Mouse (Mus musculus): Measurements from ENCODE around the gene Armc12. TPM values are rescaled to one million over a fixed set of nuclear protein-coding genes. Genes with fewer than 3 reads are reported as not detected.

Armc12 gene
- polyA plus RNA-seq, 1 experiment from 2014 or later = not detected

DNA sequence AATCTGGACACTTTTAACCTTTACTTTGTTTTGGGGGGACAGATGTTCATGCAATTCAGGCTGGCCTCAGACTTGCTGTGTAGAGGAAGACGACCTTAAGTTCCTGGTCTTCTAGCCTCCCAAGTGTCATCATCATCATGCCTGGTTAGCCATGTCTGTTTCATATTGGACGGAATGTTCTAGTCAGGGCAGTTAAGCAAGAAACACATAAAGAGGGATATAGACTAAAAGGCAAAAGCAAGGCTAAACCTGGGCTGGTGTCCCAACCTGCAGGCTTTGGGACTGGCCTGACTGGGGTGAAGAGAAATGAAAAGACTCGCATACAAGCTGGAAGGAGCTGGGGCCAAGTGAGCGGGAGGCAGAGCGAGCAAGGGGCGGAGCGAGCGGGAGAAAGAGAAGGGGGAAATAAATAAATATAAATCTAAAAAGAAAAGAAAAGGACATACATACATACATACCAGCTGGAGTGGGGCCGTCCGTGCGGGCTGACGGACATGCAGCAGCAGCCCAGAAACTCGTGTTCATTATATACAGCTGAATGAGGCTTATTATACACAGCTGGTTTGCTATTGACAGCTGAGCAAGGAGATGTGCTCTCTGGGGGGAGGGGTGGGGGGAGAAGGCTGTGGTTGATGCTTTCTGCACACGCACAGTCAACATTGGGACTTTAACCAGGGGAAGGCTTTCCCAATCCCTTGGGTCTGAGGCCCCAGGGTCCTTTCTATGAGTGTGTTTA is 39.4 kb upstream of the Armc12 start:
- no peaks in the 10 kb centered on the region for H3K9me3 ChIP-seq (ENCODE audit: control insufficient read depth, low read length)
- no peak overlapping the region for H3K4me3 ChIP-seq (ENCODE audit: control insufficient read depth in 1 of 2, insufficient read depth in 1 of 2, low read depth in 1 of 2, low read length in 2 of 2)
- 83% methylated on average over 14 of the region's 14 CpGs for WGBS
- no peak overlapping the region for H3K27ac ChIP-seq (replicated peaks in 1 of 2; ENCODE audit: control insufficient read depth in 1 of 2, insufficient read depth in 1 of 2, low read depth in 2 of 2, low read length in 2 of 2)
- H3K4me1 ChIP-seq (ENCODE audit: control insufficient read depth in 2 of 2, insufficient read depth in 2 of 2, low read length in 2 of 2) = peaks cover 0 to 3% of the 10 kb centered on the region in 2 experiments; a peak in 2 of 4 replicates
- no peak for ATAC-seq (ENCODE audit: insufficient number of reproducible peaks, insufficient read depth, low FRiP score, low read depth)
- H3K4me2 ChIP-seq (ENCODE audit: low read length) = no peak overlapping the region
- no peak overlapping the region for H3K9ac ChIP-seq (ENCODE audit: low read length)
- no peaks in the 10 kb centered on the region for H3K36me3 ChIP-seq (ENCODE audit: control insufficient read depth, insufficient read depth, low read length)
- no peaks in the 10 kb centered on the region for H3K27me3 ChIP-seq (ENCODE audit: control insufficient read depth, insufficient read depth, low read length)

DNA sequence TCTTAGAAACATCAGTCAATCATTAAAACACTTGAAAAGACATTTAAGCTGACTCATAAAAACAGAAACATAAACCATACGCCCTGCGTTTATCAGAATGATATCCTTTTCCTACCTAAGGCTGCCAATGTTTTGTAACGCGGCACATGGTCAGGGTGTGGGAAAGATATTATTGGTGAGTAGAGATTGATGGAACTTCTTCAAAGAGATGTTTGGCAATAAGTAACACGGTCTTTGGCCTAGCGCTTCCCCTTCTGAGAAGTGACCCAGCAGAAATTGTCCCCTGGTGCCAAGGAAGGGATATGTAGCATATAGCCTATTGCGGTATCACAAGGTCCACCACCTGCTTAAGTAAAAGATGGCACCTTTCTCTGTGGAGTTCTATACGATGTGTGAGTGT is 34.8 kb upstream of the Armc12 start:
- 83% methylated on average over 8 of the region's 8 CpGs for WGBS
- no peak for ATAC-seq (ENCODE audit: insufficient number of reproducible peaks, insufficient read depth, low FRiP score, low read depth)

DNA sequence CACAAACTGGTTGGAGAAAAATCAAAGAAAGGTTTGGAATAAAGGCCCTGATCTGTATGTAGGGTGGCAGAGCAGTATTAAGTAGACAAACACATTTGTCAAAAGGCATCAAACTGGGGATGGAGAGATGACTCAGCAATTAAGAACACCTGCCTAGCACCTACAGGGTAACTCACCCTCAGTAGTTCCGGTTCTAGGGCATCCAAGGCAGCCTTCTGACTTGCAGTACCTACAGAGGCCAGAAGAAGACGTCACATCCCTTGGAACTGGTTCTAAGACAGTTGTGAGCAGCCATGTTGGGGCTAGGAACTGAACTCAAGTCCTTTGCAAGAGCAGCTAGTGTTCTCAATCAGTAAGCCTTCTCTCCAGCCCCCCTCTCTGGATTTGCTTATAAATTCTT is 31.4 kb upstream of the Armc12 start:
- no peak overlapping the region for H3K9ac ChIP-seq (ENCODE audit: low read length)
- no peaks in the 10 kb centered on the region for H3K36me3 ChIP-seq (ENCODE audit: control insufficient read depth, insufficient read depth, low read length)
- H3K4me1 ChIP-seq (ENCODE audit: control insufficient read depth in 2 of 2, insufficient read depth in 2 of 2, low read length in 2 of 2) = no peaks in the 10 kb centered on the region
- WGBS = 72% methylated on average over 2 of the region's 2 CpGs
- no peaks in the 10 kb centered on the region for H3K9me3 ChIP-seq (ENCODE audit: control insufficient read depth, low read length)
- no peak overlapping the region for H3K4me2 ChIP-seq (ENCODE audit: low read length)
- no peak overlapping the region for H3K27ac ChIP-seq (replicated peaks in 1 of 2; ENCODE audit: control insufficient read depth in 1 of 2, insufficient read depth in 1 of 2, low read depth in 2 of 2, low read length in 2 of 2)
- H3K4me3 ChIP-seq (ENCODE audit: control insufficient read depth in 1 of 2, insufficient read depth in 1 of 2, low read depth in 1 of 2, low read length in 2 of 2) = no peak overlapping the region
- ATAC-seq (ENCODE audit: insufficient number of reproducible peaks, insufficient read depth, low FRiP score, low read depth) = no peak
- no peaks in the 10 kb centered on the region for H3K27me3 ChIP-seq (ENCODE audit: control insufficient read depth, insufficient read depth, low read length)

More for the DNA sequence above, 34.8 kb upstream of the Armc12 start:
- no peak overlapping the region for H3K9ac ChIP-seq (ENCODE audit: low read length)
- no peak overlapping the region for H3K4me2 ChIP-seq (ENCODE audit: low read length)
- no peaks in the 10 kb centered on the region for H3K4me1 ChIP-seq (ENCODE audit: control insufficient read depth in 2 of 2, insufficient read depth in 2 of 2, low read length in 2 of 2)
- H3K36me3 ChIP-seq (ENCODE audit: control insufficient read depth, insufficient read depth, low read length) = no peaks in the 10 kb centered on the region
- H3K9me3 ChIP-seq (ENCODE audit: control insufficient read depth, low read length) = no peaks in the 10 kb centered on the region
- H3K27ac ChIP-seq (replicated peaks in 1 of 2; ENCODE audit: control insufficient read depth in 1 of 2, insufficient read depth in 1 of 2, low read depth in 2 of 2, low read length in 2 of 2) = no peak overlapping the region
- no peaks in the 10 kb centered on the region for H3K27me3 ChIP-seq (ENCODE audit: control insufficient read depth, insufficient read depth, low read length)
- H3K4me3 ChIP-seq (ENCODE audit: control insufficient read depth in 1 of 2, insufficient read depth in 1 of 2, low read depth in 1 of 2, low read length in 2 of 2) = no peak overlapping the region

DNA sequence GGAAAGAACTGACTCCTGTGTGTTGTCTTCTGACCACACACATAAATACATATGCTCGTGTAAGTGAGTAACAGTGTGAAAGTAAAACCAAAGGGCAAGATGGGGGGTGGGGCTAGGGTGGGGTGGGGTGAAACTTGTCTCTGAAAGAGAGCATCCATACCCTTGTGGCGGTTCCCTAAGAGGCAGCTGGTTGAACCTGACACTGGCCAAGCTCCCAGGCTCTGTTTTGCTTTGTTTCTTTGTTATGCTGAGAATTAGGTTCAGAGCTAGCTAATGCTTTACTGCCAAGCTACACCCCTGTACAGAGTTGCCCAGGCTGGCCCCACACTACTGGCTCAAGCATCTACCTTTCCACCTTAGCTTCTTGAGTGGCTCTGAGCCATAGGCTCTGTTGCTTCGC is 30.1 kb upstream of the Armc12 start:
- H3K27ac ChIP-seq (replicated peaks in 1 of 2; ENCODE audit: control insufficient read depth in 1 of 2, insufficient read depth in 1 of 2, low read depth in 2 of 2, low read length in 2 of 2) = no peak overlapping the region
- H3K9ac ChIP-seq (ENCODE audit: low read length) = no peak overlapping the region
- no peak overlapping the region for H3K4me2 ChIP-seq (ENCODE audit: low read length)
- ATAC-seq (ENCODE audit: insufficient number of reproducible peaks, insufficient read depth, low FRiP score, low read depth) = no peak
- no peak overlapping the region for H3K4me3 ChIP-seq (ENCODE audit: control insufficient read depth in 1 of 2, insufficient read depth in 1 of 2, low read depth in 1 of 2, low read length in 2 of 2)
- WGBS = 71% methylated on average over 3 of the region's 3 CpGs
- H3K36me3 ChIP-seq (ENCODE audit: control insufficient read depth, insufficient read depth, low read length) = no peaks in the 10 kb centered on the region
- H3K4me1 ChIP-seq (ENCODE audit: control insufficient read depth in 2 of 2, insufficient read depth in 2 of 2, low read length in 2 of 2) = no peaks in the 10 kb centered on the region
- no peaks in the 10 kb centered on the region for H3K27me3 ChIP-seq (ENCODE audit: control insufficient read depth, insufficient read depth, low read length)
- no peaks in the 10 kb centered on the region for H3K9me3 ChIP-seq (ENCODE audit: control insufficient read depth, low read length)

DNA sequence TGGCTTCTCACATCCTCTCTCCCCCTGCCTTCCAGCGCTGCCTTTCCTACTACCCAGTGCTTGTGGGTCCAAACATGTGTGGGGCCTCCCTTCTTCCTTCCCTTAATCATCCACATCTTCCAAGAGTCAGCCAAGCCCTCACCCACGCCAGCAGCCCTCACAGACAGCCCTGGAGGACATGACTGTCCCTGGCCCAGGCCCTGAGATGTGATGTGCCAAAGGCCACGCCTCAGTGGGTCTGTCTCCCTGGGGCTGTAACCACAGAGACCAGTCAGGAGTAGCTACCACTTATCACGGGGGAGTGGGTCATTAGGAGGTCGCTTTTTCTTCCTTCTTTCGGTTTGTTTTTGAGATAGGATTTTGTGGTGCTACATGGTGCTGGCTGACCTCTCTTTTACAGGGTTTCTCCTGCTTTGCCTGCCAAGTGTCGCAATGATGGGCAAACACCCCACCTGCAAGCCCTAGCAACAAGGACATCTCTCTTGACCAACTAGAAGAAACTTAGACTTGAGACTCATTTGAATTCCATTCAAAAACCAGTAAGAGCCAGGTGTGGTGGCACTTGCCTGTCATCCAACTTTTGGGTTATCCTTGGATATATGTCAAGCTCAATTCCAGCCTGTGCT is 28.3 kb upstream of the Armc12 start:
- no peaks in the 10 kb centered on the region for H3K36me3 ChIP-seq (ENCODE audit: control insufficient read depth, insufficient read depth, low read length)
- ATAC-seq (ENCODE audit: insufficient number of reproducible peaks, insufficient read depth, low FRiP score, low read depth) = no peak
- no peak overlapping the region for H3K4me3 ChIP-seq (ENCODE audit: control insufficient read depth in 1 of 2, insufficient read depth in 1 of 2, low read depth in 1 of 2, low read length in 2 of 2)
- WGBS = 46% methylated on average over 7 of the region's 7 CpGs
- H3K4me2 ChIP-seq (ENCODE audit: low read length) = no peak overlapping the region
- peaks cover 3 to 5% of the 10 kb centered on the region in 2 experiments; a peak in 2 of 4 replicates for H3K4me1 ChIP-seq (ENCODE audit: control insufficient read depth in 2 of 2, insufficient read depth in 2 of 2, low read length in 2 of 2)
- H3K27ac ChIP-seq (replicated peaks in 1 of 2; ENCODE audit: control insufficient read depth in 1 of 2, insufficient read depth in 1 of 2, low read depth in 2 of 2, low read length in 2 of 2) = no peak overlapping the region
- no peaks in the 10 kb centered on the region for H3K27me3 ChIP-seq (ENCODE audit: control insufficient read depth, insufficient read depth, low read length)
- H3K9me3 ChIP-seq (ENCODE audit: control insufficient read depth, low read length) = no peaks in the 10 kb centered on the region
- no peak overlapping the region for H3K9ac ChIP-seq (ENCODE audit: low read length)

DNA sequence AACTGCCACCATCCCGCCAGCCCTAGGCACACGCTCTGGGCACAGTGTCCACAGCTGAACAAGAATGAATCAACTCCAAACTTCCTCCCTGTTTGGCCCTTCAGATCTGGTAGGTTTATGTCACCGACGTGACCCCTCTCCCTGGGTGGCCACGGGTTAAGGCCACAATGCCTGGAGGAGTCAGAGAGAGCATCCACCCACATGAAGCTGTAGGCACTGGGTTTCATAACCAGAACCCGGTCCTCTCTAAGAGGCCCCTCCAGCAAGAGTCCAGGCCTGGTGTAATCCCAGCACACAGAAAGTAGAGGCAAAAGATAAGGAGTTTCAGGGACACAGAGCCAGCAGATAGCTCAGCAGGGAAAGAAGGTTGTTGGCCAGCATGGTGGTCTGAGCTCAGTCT is 26.4 kb upstream of the Armc12 start:
- Histone ChIP-seq H3K9me3 (ENCODE audit: control insufficient read depth, low read length) (no peaks in the 10 kb centered on the region), H3K36me3 (ENCODE audit: control insufficient read depth, insufficient read depth, low read length) (no peaks in the 10 kb centered on the region), H3K4me2 (ENCODE audit: low read length) (no peak overlapping the region), H3K27ac (replicated peaks in 1 of 2; ENCODE audit: control insufficient read depth in 1 of 2, insufficient read depth in 1 of 2, low read depth in 2 of 2, low read length in 2 of 2) (no peak overlapping the region), H3K9ac (ENCODE audit: low read length) (no peak overlapping the region), H3K27me3 (ENCODE audit: control insufficient read depth, insufficient read depth, low read length) (no peaks in the 10 kb centered on the region), H3K4me3 (ENCODE audit: control insufficient read depth in 1 of 2, insufficient read depth in 1 of 2, low read depth in 1 of 2, low read length in 2 of 2) (no peak overlapping the region), H3K4me1 (ENCODE audit: control insufficient read depth in 2 of 2, insufficient read depth in 2 of 2, low read length in 2 of 2) (peaks cover 7 to 8% of the 10 kb centered on the region in 2 experiments; a peak in 2 of 4 replicates)
- no peak for ATAC-seq (ENCODE audit: insufficient number of reproducible peaks, insufficient read depth, low FRiP score, low read depth)
- 75% methylated on average over 6 of the region's 6 CpGs for whole genome bisulfite sequencing

DNA sequence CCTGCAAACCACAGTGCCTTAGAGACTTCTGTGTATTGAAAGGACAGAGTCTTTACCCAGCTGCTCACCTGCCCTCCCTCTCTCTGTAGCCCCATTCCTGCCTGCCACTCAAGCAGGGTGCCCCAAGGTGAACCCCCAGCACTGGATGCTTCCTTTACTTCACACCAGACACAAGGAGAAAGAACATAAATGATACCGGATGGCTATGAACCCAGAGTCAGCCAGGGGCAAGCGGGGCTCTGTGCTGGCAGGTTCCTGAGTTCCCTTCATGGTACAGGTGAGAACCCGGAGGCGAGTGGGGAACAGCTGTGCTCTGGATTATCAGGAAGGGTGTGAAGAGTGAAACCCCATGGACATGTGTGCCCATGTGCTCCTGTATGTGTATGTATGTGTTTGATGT is 25.0 kb upstream of the Armc12 start:
- Histone ChIP-seq H3K36me3 (ENCODE audit: control insufficient read depth, insufficient read depth, low read length) (no peaks in the 10 kb centered on the region), H3K9me3 (ENCODE audit: control insufficient read depth, low read length) (no peaks in the 10 kb centered on the region), H3K27me3 (ENCODE audit: control insufficient read depth, insufficient read depth, low read length) (no peaks in the 10 kb centered on the region), H3K4me1 (ENCODE audit: control insufficient read depth in 2 of 2, insufficient read depth in 2 of 2, low read length in 2 of 2) (peaks cover 8 to 10% of the 10 kb centered on the region in 2 experiments), H3K4me3 (ENCODE audit: control insufficient read depth in 1 of 2, insufficient read depth in 1 of 2, low read depth in 1 of 2, low read length in 2 of 2) (no peak overlapping the region), H3K27ac (replicated peaks in 1 of 2; ENCODE audit: control insufficient read depth in 1 of 2, insufficient read depth in 1 of 2, low read depth in 2 of 2, low read length in 2 of 2) (no peak overlapping the region), H3K9ac (ENCODE audit: low read length) (no peak overlapping the region), H3K4me2 (ENCODE audit: low read length) (no peak overlapping the region)
- 88% methylated on average over 4 of the region's 4 CpGs for WGBS
- no peak for ATAC-seq (ENCODE audit: insufficient number of reproducible peaks, insufficient read depth, low FRiP score, low read depth)

Measured in heart, embryonic 14.5 days (tissue).